Mouse (Mus musculus) mouse embryonic stem cell (cell line): ENCODE data around the gene Cenpe.

Source experiments
- in situ Hi-C, 2 experiments: fragments of 300-500 bp; cut with MboI; formaldehyde crosslinking; loops; 1 replicate in 1 of 2; 3 replicates in 1 of 2; pipeline ENCODE4 v1.14.3; 2019 to 2020; ENCODE audit warnings: low sequenced_read_pairs in 2 of 2, low pct_unique_long_range_greater_than_20kb in 1 of 2, mixed read lengths in 1 of 2; ENCODE audit not compliant: unreplicated experiment in 1 of 2

The Cenpe gene

DNA sequence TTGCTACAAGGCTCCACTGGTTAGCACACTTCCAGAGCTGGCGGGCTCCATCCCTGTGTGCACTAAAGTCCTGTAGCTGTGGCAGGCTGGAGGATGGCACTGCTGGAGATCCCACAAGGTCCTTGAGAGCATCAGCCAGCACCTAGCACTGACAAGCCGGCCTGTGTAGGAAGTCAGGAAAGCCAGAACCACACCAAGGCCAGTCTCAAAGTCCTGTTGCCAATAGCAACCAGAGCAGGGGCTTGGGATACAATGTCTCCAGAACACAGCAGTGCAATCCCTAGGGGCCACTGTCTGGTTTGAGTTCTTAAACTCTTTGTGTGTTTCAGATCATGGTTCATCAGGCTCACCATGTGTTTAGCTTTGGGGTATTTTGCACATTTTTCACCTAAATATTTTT lies 102.5 kb downstream of the Cenpe start:
- in situ Hi-C loops, result no loop called here

GRCm38 (mm10) chr3:135315720-135316425 lies 103.5 kb downstream of the Cenpe start:
- in situ Hi-C loops, result no loop called here

- in situ Hi-C loops, result no loop called here
Observed at GRCm38 (mm10) chr3:135318331-135318730, 106.0 kb downstream of the Cenpe start.
